Mouse (Mus musculus) C3H10T1/2 (cell line): ENCODE data around the gene Olfr870. TPM values are rescaled to one million over a fixed set of nuclear protein-coding genes. Genes with fewer than 3 reads are reported as not detected.

ENCODE experiments used
- polyA plus RNA-seq, 2 experiments: library from polyadenylated mRNA; unstranded; fragments of >200 nt; fragmentation: generic; extraction: Trizol; gene quantifications; one replicate each; pipeline ENCODE4 v1.2.1; 2012; ENCODE audit warnings: missing spikeins in 2 of 2

Olfr870 gene
- not detected for polyA plus RNA-seq

DNA sequence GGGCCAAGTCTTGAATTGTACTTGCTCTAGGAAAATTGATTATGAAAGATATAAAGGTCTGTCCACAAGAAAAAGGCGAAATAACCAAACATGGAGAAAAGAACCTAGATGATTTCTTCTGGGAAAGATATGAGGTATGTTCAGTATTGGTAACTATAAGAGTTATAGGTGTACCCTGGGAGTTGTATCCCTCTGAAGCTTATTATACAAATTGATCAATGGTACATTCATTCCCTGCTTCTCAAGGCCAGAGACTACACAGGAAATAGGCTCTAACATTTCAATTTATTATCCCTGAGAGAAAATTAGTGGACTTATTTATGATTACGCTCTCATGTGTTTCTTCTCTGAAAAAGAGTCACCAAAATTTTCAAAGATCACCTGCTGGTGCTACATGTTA, at the start of gene Olfr870:
Gene Olfr870, minus strand, starts transcription at position 101 of the 400 bp plus-strand sequence.

DNA sequence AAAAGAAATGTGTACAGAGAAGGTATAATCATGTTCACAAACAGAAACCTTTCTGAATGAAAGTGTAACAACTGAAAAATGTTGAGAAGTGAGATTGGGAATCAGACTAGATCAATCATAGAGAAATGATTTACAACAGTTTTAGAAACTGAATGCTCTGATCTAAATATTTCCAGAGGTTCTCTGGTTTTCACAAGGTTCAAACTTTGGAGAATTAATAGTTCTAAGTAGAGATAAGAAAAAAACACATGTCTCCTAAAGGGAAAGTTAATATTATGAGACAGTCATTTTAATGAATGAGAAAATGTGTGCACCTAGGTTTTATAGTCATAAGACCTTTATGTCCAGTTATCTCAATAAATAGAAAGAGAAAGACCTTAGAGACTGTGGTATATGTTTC, 38.0 kb upstream of the Olfr870 start, which contains the start of gene Olfr871:
Gene Olfr871, plus strand, starts transcription at position 301 of the 400 bp plus-strand sequence.

DNA sequence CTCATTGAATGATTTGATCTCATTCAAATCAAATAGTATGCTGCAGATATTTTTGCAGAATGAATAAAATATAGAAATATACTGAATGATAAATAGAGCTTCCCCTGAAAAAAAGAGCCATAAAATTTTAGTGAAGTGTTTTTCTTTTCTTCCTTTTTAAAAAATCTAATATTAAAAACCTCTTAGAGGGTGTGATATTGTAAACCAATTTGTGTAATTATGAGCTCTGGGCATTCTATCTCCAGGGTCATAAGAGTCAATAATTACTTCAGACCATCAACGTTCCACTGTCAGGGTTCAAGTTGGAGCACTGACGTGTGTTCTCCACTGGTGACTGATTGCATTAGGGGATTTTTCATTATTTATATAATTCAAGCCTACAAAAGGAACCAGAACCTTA, 45.1 kb downstream of the Olfr870 start, which contains the start of gene Olfr869:
Gene Olfr869, plus strand, starts transcription at position 301 of the 400 bp plus-strand sequence.

Other genes starting within 250 kb of the Olfr870 start
- not detected for gene Olfr866, start 146.0 kb downstream of the Olfr870 start, polyA plus RNA-seq
- gene Olfr867, start 116.5 kb downstream of the Olfr870 start, polyA plus RNA-seq = not detected
- gene Olfr868, start 75.4 kb downstream of the Olfr870 start, polyA plus RNA-seq = not detected
- gene Olfr869, start 45.0 kb downstream of the Olfr870 start, polyA plus RNA-seq = not detected
- not detected for gene Olfr871, start 38.1 kb upstream of the Olfr870 start, polyA plus RNA-seq
- not detected for gene Olfr872, start 63.1 kb upstream of the Olfr870 start, polyA plus RNA-seq
- gene Olfr39, start 108.3 kb upstream of the Olfr870 start, polyA plus RNA-seq = not detected
- not detected for gene Olfr873, start 124.5 kb upstream of the Olfr870 start, polyA plus RNA-seq
- gene Olfr18, start 162.0 kb upstream of the Olfr870 start, polyA plus RNA-seq = under 1 TPM in 1 of 2 experiments, not detected in 1; 0.01 TPM
- 10 to 100 TPM in 1 of 2 experiments, 1 to 10 TPM in 1; 6.8 to 12.3 TPM for gene Zfp560, start 211.1 kb upstream of the Olfr870 start, polyA plus RNA-seq